Mouse (Mus musculus) heart, embryonic 16.5 days (tissue): ENCODE results near the gene Homer2. TPM values are rescaled to one million over a fixed set of nuclear protein-coding genes. Genes with fewer than 3 reads are reported as not detected.

Experiments used
- ATAC-seq: fragments of 200-750 bp; cut with Nextera tagmentation; replicated peaks from 2 replicates; pipeline ENCODE4 v1.8.0; 2017; ENCODE audit warnings: moderate number of reproducible peaks; ENCODE audit not compliant: insufficient read depth, low FRiP score; ENCODE audit errors: extremely low read depth
- H3K27ac ChIP-seq: fragments of 300-500 bp; sonication (generic); 2 replicates; pipeline ENCODE4 v1.5.1; 2014; ENCODE audit warnings: mild to moderate bottlenecking, low read length, control low read depth, moderate library complexity
- H3K27me3 ChIP-seq: fragments of 300-500 bp; sonication (generic); 2 replicates; pipeline ENCODE4 v1.6.1; 2014; ENCODE audit warnings: low read length, mixed read lengths; ENCODE audit not compliant: control insufficient read depth, insufficient read depth
- H3K36me3 ChIP-seq: fragments of 300-500 bp; sonication (generic); 2 replicates; pipeline ENCODE4 v1.6.1; 2014; ENCODE audit not compliant: control insufficient read depth, insufficient read depth
- H3K4me1 ChIP-seq: fragments of 300-500 bp; sonication (generic); 2 replicates; pipeline ENCODE4 v1.6.1; 2014; ENCODE audit warnings: low read length, mixed read lengths; ENCODE audit not compliant: control insufficient read depth, insufficient read depth
- H3K4me2 ChIP-seq: fragments of 300-500 bp; sonication (generic); 2 replicates; pipeline ENCODE4 v1.6.1; 2014; ENCODE audit warnings: low read depth, mild to moderate bottlenecking, control low read depth, low read length
- H3K4me3 ChIP-seq: fragments of 300-500 bp; sonication (generic); 2 replicates; pipeline ENCODE4 v1.5.1; 2014; ENCODE audit warnings: mild to moderate bottlenecking, control low read depth, low read length
- H3K9ac ChIP-seq: fragments of 300-500 bp; sonication (generic); 2 replicates; pipeline ENCODE4 v1.6.1; 2014; ENCODE audit warnings: low read length, control low read depth
- H3K9me3 ChIP-seq: fragments of 300-500 bp; sonication (generic); replicated peaks from 2 replicates; pipeline ENCODE4 v1.6.1; 2016; ENCODE audit warnings: low read length; ENCODE audit not compliant: control insufficient read depth
- WGBS: fragments of 180-500 bp; shearing (Covaris S2); extraction: QIAGEN DNeasy Blood & Tissue Kit; methylation state at CpG from one replicate; pipeline ENCODE4 v1.1.7; 2014; 5-methylcytosine and 5-hydroxymethylcytosine counted together
- polyA plus RNA-seq: library from polyadenylated mRNA; unstranded; fragments of >200 nt; fragmentation: Nextera tagmentation; extraction: Ambion mirVana; gene quantifications from 2 replicates; pipeline ENCODE4 v1.2.1, GENCODE M21; 2015

Homer2 gene
- polyA plus RNA-seq, 1 experiment from 2014 or later = 53.9 TPM

- WGBS = 71% methylated on average over 9 of the region's 9 CpGs
- no peak overlapping the region for H3K4me3 ChIP-seq
- H3K36me3 ChIP-seq = no peaks in the 10 kb centered on the region
- no peak overlapping the region for H3K9ac ChIP-seq
- no peaks in the 10 kb centered on the region for H3K9me3 ChIP-seq
- no peak overlapping the region for H3K27ac ChIP-seq
- no peak for ATAC-seq
- no peaks in the 10 kb centered on the region for H3K27me3 ChIP-seq
- peaks cover 16% of the 10 kb centered on the region for H3K4me1 ChIP-seq
- no peak overlapping the region for H3K4me2 ChIP-seq
Measured at GRCm38 (mm10) chr7:81729787-81730186, 22.5 kb upstream of the Homer2 start.

GRCm38 (mm10) chr7:81727716-81728115 is 20.4 kb upstream of the Homer2 start:
- Histone ChIP-seq H3K27me3 (no peaks in the 10 kb centered on the region), H3K27ac (no peak overlapping the region)
- WGBS = 81% methylated on average over 9 of the region's 9 CpGs

GRCm38 (mm10) chr7:81726728-81727005 is 19.3 kb upstream of the Homer2 start:
- Histone ChIP-seq H3K27ac (peak overlapping the region; percentile 95), H3K4me2 (peak overlapping the region; percentile 54), H3K27me3 (no peaks in the 10 kb centered on the region), H3K9me3 (no peaks in the 10 kb centered on the region), H3K4me1 (peaks cover 17% of the 10 kb centered on the region), H3K36me3 (no peaks in the 10 kb centered on the region), H3K4me3 (no peak overlapping the region; the same call in 1 of the 2 replicates), H3K9ac (peak overlapping the region; percentile 62)
- peak; percentile 85 for ATAC-seq
- 21% methylated on average over 2 of the region's 2 CpGs for WGBS

More at GRCm38 (mm10) chr7:81727716-81728115, 20.4 kb upstream of the Homer2 start:
- Histone ChIP-seq H3K4me1 (peaks cover 16% of the 10 kb centered on the region), H3K4me2 (no peak overlapping the region), H3K9me3 (no peaks in the 10 kb centered on the region), H3K36me3 (no peaks in the 10 kb centered on the region), H3K4me3 (no peak overlapping the region), H3K9ac (no peak overlapping the region)
- ATAC-seq = no peak

- H3K4me1 ChIP-seq = peaks cover 21% of the 10 kb centered on the region
- H3K27me3 ChIP-seq = no peaks in the 10 kb centered on the region
- H3K4me3 ChIP-seq = peak overlapping the region; percentile 26
- H3K9ac ChIP-seq = peak overlapping the region; percentile 62
- 22% methylated on average over 18 of the region's 18 CpGs for WGBS
- no peaks in the 10 kb centered on the region for H3K36me3 ChIP-seq
- peak; percentile 77 for ATAC-seq
- H3K27ac ChIP-seq = peak overlapping the region; percentile 95
- no peaks in the 10 kb centered on the region for H3K9me3 ChIP-seq
- peak overlapping the region; percentile 54 for H3K4me2 ChIP-seq
Measured at GRCm38 (mm10) chr7:81725986-81726727, 18.8 kb upstream of the Homer2 start.

- Histone ChIP-seq H3K36me3 (no peaks in the 10 kb centered on the region), H3K9me3 (no peaks in the 10 kb centered on the region), H3K4me2 (no peak overlapping the region), H3K27ac (no peak overlapping the region), H3K4me3 (no peak overlapping the region), H3K4me1 (peaks cover 27% of the 10 kb centered on the region), H3K27me3 (no peaks in the 10 kb centered on the region), H3K9ac (no peak overlapping the region)
- no peak for ATAC-seq
- WGBS = 89% methylated on average over 10 of the region's 10 CpGs
Measured at GRCm38 (mm10) chr7:81723851-81724250, 16.5 kb upstream of the Homer2 start.

- peaks cover 23% of the 10 kb centered on the region for H3K4me1 ChIP-seq
- ATAC-seq = no peak
- H3K9ac ChIP-seq = no peak overlapping the region
- H3K4me3 ChIP-seq = no peak overlapping the region
- H3K36me3 ChIP-seq = no peaks in the 10 kb centered on the region
- WGBS = 43% methylated on average over 5 of the region's 5 CpGs
- H3K27ac ChIP-seq = no peak overlapping the region
- no peak overlapping the region for H3K4me2 ChIP-seq
- no peaks in the 10 kb centered on the region for H3K9me3 ChIP-seq
- H3K27me3 ChIP-seq = no peaks in the 10 kb centered on the region
Measured at GRCm38 (mm10) chr7:81721271-81721670, 13.9 kb upstream of the Homer2 start.

- no peaks in the 10 kb centered on the region for H3K9me3 ChIP-seq
- 50% methylated on average over 1 of the region's 1 CpGs for WGBS
- H3K9ac ChIP-seq = no peak overlapping the region
- H3K36me3 ChIP-seq = no peaks in the 10 kb centered on the region
- H3K27ac ChIP-seq = no peak overlapping the region
- H3K4me3 ChIP-seq = no peak overlapping the region
- peaks cover 13% of the 10 kb centered on the region for H3K4me1 ChIP-seq
- no peak for ATAC-seq
- no peaks in the 10 kb centered on the region for H3K27me3 ChIP-seq
- H3K4me2 ChIP-seq = no peak overlapping the region
Measured at GRCm38 (mm10) chr7:81719216-81719661, 11.9 kb upstream of the Homer2 start.

- Histone ChIP-seq H3K9me3 (no peaks in the 10 kb centered on the region), H3K36me3 (no peaks in the 10 kb centered on the region), H3K4me3 (no peak overlapping the region), H3K27me3 (no peaks in the 10 kb centered on the region), H3K9ac (no peak overlapping the region), H3K4me2 (no peak overlapping the region), H3K27ac (no peak overlapping the region), H3K4me1 (peaks cover 13% of the 10 kb centered on the region)
- ATAC-seq = no peak
- 54% methylated on average over 1 of the region's 1 CpGs for WGBS
Measured at GRCm38 (mm10) chr7:81718657-81719056, 11.3 kb upstream of the Homer2 start.

- no peaks in the 10 kb centered on the region for H3K36me3 ChIP-seq
- H3K4me1 ChIP-seq = peaks cover 6% of the 10 kb centered on the region
- H3K27ac ChIP-seq = no peak overlapping the region
- 0 out of 2 replicates have a peak, but pooled peaks cover 7% of the 10 kb centered on the region for H3K9me3 ChIP-seq
- ATAC-seq = no peak
- H3K4me3 ChIP-seq = no peak overlapping the region
- WGBS = 70% methylated on average over 4 of the region's 4 CpGs
- no peak overlapping the region for H3K4me2 ChIP-seq
- H3K27me3 ChIP-seq = peaks cover 7% of the 10 kb centered on the region; the same call in 1 of the 2 replicates
- H3K9ac ChIP-seq = no peak overlapping the region
Measured at GRCm38 (mm10) chr7:81710166-81710565, 2.8 kb upstream of the Homer2 start.
